Mouse (Mus musculus) midbrain, embryonic 11.5 days (tissue): ENCODE data around the gene Mlxipl. TPM values are rescaled to one million over a fixed set of nuclear protein-coding genes. Genes with fewer than 3 reads are reported as not detected.
"Not testable (repeated sequence)": the region's sequence is repeated elsewhere in the genome, so short reads cannot be mapped to it uniquely, and the experiment has no call there.

Experiments
- ATAC-seq: fragments of 200-750 bp; cut with Nextera tagmentation; 2 replicates; pipeline ENCODE4 v1.8.0; 2017; ENCODE audit warnings: moderate TSS enrichment, moderate library complexity; ENCODE audit not compliant: low FRiP score
- DNase-seq: peaks from one replicate; pipeline ENCODE4 v3.0.0; 2015; ENCODE audit warnings: low spot score; ENCODE audit errors: missing footprints
- H3K27ac ChIP-seq: fragments of 300-500 bp; sonication (generic); 2 replicates; pipeline ENCODE4 v1.5.1; 2014; ENCODE audit warnings: low read depth, low read length
- H3K27me3 ChIP-seq: fragments of 300-500 bp; sonication (generic); 2 replicates; pipeline ENCODE4 v1.6.1; 2014; ENCODE audit warnings: mild to moderate bottlenecking, low read length, moderate library complexity, mixed read lengths; ENCODE audit not compliant: control insufficient read depth, insufficient read depth
- H3K36me3 ChIP-seq: fragments of 300-500 bp; sonication (generic); 2 replicates; pipeline ENCODE4 v1.6.1; 2014; ENCODE audit warnings: mild to moderate bottlenecking, low read length, moderate library complexity, mixed read lengths; ENCODE audit not compliant: control insufficient read depth, insufficient read depth
- H3K4me1 ChIP-seq: fragments of 300-500 bp; sonication (generic); 2 replicates; pipeline ENCODE4 v1.6.1; 2014; ENCODE audit warnings: low read length; ENCODE audit not compliant: control insufficient read depth, insufficient read depth
- H3K4me2 ChIP-seq: fragments of 300-500 bp; sonication (generic); 2 replicates; pipeline ENCODE4 v1.6.1; 2014; ENCODE audit warnings: mild to moderate bottlenecking, moderate library complexity
- H3K4me3 ChIP-seq: fragments of 300-500 bp; sonication (generic); 2 replicates; pipeline ENCODE4 v1.5.1; 2014; ENCODE audit warnings: low read depth, low read length
- H3K9ac ChIP-seq: fragments of 300-500 bp; sonication (generic); 2 replicates; pipeline ENCODE4 v1.6.1; 2014; ENCODE audit warnings: low read length
- H3K9me3 ChIP-seq: fragments of 300-500 bp; sonication (generic); 2 replicates; pipeline ENCODE4 v1.6.1; 2016; ENCODE audit warnings: low read length; ENCODE audit not compliant: control insufficient read depth
- WGBS: fragments of 180-500 bp; shearing (Covaris S2); extraction: QIAGEN DNeasy Blood & Tissue Kit; methylation state at CpG from one replicate; pipeline ENCODE4 v1.1.7; 2014; 5-methylcytosine and 5-hydroxymethylcytosine counted together
- polyA plus RNA-seq: library from polyadenylated mRNA; unstranded; fragments of >200 nt; fragmentation: Nextera tagmentation; extraction: Ambion mirVana; gene quantifications from 2 replicates; pipeline ENCODE4 v1.2.1, GENCODE M21; 2014

The Mlxipl gene
- polyA plus RNA-seq = 1.2 and 2.1 TPM in 2 replicates

DNA sequence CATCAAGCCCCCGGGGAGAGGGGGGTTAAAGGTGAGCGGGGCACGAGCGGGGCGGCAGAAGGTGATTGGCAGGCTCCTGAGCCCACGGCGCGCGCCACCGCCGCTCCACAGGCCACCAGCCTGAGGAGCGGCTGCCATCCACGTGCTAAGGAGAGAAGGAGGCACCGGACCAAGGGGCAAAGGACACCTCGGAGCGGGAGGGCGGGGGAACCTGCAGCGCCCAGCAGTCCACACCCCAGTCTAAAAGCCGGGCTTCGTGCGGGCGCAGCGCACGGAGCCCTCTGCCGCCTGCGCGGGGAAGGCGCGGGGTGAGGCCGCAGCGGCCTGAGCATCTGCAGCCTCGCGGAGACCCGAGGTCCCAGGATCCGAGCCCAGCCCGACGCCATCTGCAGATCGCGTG lies at the start of gene Mlxipl:
Mlxipl (plus strand) TSS at position 238 of the 400 bp plus-strand sequence.
- no peaks in the 10 kb centered on the region for H3K9me3 ChIP-seq
- WGBS = 3% methylated on average over 37 of the region's 39 CpGs
- H3K4me2 ChIP-seq = peak within 1 kb of the TSS; percentile 26; the same call in 1 of the 2 replicates
- no peaks in the 10 kb centered on the region for H3K36me3 ChIP-seq
- no peak for ATAC-seq
- peak within 1 kb of the TSS; percentile 6; the same call in 1 of the 2 replicates for H3K4me3 ChIP-seq
- H3K4me1 ChIP-seq = peaks cover 4% of the 10 kb centered on the region; the same call in 1 of the 2 replicates
- H3K9ac ChIP-seq = peak within 1 kb of the TSS; percentile 7; the same call in 1 of the 2 replicates
- peak; percentile 83 for DNase-seq
- no peak within 1 kb of the TSS for H3K27ac ChIP-seq
- peaks cover 22% of the 10 kb centered on the region for H3K27me3 ChIP-seq

DNA sequence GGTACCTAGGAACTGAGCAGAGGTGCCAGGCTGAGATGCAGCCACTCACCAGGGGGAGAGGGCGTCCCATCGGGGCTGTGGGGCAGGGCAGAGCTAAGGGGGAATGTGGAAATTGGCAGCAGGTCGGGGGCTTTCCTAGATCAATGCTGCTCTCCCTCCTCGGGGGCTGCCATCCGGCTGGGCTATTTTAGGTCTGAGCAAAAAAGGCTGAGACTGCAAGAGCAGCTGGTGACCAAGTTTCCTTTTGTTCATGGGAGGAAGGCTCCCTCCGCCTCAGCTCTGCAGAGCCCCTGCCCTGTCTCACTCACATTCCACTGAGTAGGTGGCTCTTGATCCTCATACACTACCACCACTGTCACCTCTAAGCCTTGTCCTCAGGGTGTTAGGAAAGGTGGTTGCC lies 49.6 kb upstream of the Mlxipl start:
- peaks cover 2% of the 10 kb centered on the region; the same call in 1 of the 2 replicates for H3K36me3 ChIP-seq
- WGBS = 48% methylated on average over 6 of the region's 6 CpGs
- DNase-seq (no peak), ATAC-seq (no peak)
- no peaks in the 10 kb centered on the region for H3K9me3 ChIP-seq
- H3K9ac ChIP-seq = no peak overlapping the region
- H3K27me3 ChIP-seq = no peaks in the 10 kb centered on the region
- H3K4me1 ChIP-seq = no peaks in the 10 kb centered on the region
- H3K4me2 ChIP-seq = no peak overlapping the region
- no peak overlapping the region for H3K27ac ChIP-seq
- H3K4me3 ChIP-seq = no peak overlapping the region

DNA sequence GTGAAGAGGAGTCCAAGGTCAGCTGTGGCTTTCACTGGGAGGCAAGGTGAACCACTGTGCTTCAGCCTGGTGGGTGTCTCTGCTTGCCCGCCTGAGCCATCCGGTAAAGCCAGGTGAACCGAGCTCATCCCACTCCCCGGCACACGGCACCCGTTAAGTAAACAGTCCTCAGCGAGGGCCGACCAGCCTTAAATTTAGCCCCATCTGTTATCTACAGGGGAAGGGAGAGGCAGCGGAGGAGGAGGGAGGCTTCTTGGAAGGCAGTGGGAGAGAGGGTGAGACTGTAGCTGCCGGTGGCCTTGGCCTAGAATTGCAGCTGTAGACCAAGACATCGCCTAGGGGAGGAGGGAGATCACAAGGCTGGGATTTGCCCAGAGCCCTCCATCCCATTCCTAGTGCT lies 48.9 kb upstream of the Mlxipl start:
- Histone ChIP-seq H3K9me3 (no peaks in the 10 kb centered on the region), H3K4me2 (no peak overlapping the region), H3K9ac (no peak overlapping the region), H3K36me3 (peaks cover 2% of the 10 kb centered on the region; the same call in 1 of the 2 replicates), H3K4me1 (no peaks in the 10 kb centered on the region), H3K27ac (no peak overlapping the region), H3K4me3 (no peak overlapping the region), H3K27me3 (no peaks in the 10 kb centered on the region)
- ATAC-seq (no peak), DNase-seq (no peak)
- WGBS = 80% methylated on average over 11 of the region's 11 CpGs

DNA sequence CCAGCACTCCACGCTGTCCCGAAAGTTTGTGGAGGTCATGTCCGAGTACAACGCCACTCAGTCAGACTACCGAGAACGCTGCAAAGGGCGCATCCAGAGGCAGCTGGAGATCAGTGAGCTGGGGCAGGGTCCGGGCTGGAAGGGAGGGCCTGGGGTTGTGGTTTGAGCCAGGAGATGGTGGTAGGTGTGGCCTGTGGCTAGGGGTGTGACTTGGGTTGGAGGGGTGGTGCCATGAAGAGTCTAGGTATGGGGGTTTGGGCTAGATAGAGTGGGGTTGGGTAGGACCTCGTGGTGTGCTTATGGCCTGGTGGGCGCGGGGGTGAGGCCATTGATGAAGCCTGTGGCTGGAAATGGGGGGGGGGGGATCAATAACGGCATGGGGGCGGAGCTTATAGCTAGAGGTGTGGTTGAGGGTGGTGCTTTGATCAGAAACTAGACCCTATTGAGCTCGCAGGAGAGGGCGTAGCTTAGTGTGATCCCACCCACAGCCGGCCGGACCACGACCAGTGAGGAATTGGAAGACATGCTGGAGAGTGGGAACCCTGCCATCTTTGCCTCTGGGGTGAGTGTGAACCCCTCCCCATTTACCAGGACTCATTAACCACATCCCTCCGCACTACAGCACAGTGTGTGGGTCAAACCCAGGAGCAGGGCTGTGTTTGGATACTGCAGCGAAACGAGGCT lies 47.4 kb upstream of the Mlxipl start:
- ATAC-seq (0 out of 2 replicates have a peak, but pooled peaks have one; percentile 22), DNase-seq (peak; percentile 66)
- no peak overlapping the region for H3K4me2 ChIP-seq
- no peaks in the 10 kb centered on the region for H3K27me3 ChIP-seq
- peaks cover 2% of the 10 kb centered on the region; the same call in 1 of the 2 replicates for H3K36me3 ChIP-seq
- H3K9ac ChIP-seq = no peak overlapping the region
- no peak overlapping the region for H3K27ac ChIP-seq
- no peaks in the 10 kb centered on the region for H3K4me1 ChIP-seq
- H3K9me3 ChIP-seq = no peaks in the 10 kb centered on the region
- 24% methylated on average over 21 of the region's 21 CpGs for WGBS
- no peak overlapping the region for H3K4me3 ChIP-seq

DNA sequence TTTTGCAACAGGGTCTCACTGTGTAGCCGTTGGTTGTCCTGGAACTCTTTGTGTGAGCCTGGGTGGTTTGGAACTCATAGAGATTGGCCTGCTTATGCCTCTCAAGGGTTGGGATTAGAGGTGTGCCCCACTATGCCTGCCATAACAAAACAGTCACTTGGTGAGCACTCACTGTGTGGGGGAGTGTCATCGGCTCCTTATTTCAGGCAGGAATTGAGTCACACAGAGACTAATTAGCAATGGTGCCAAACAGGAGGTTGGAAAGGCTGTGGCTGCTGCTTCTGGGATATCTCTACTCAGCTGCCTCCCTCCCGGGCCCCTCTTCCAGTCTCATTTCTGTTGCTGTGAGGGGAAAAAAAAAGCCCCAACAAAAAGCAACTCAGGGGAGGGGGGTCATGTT lies 45.1 kb upstream of the Mlxipl start:
- Histone ChIP-seq H3K4me2 (no peak overlapping the region), H3K4me3 (no peak overlapping the region), H3K9me3 (no peaks in the 10 kb centered on the region), H3K36me3 (peaks cover 2% of the 10 kb centered on the region; the same call in 1 of the 2 replicates), H3K27ac (no peak overlapping the region), H3K4me1 (no peaks in the 10 kb centered on the region), H3K27me3 (no peaks in the 10 kb centered on the region), H3K9ac (no peak overlapping the region)
- DNase-seq = no peak
- no peak for ATAC-seq
- WGBS = 95% methylated on average over 3 of the region's 3 CpGs

DNA sequence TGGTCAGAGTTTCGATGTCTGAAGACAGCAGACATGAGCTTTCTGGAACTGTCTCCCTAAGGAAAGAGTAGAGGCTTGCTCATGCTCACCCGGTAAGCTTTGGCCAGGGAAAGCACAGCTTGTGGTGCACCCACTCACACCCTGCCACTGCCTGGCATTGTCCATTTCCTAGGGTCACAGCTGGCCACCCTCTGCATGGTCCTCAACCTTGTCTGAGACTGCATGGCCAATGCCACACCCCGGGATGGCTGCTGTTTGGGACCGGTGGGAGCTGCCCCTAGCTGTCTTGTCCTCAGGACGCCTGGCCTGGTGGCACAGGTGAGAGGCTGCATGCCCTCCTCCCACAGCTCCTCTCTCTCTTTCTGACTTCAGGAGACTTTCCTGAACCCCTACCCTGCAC lies 41.2 kb upstream of the Mlxipl start:
- H3K4me1 ChIP-seq = no peaks in the 10 kb centered on the region
- H3K9me3 ChIP-seq = no peaks in the 10 kb centered on the region
- H3K4me3 ChIP-seq = no peak overlapping the region
- H3K27me3 ChIP-seq = no peaks in the 10 kb centered on the region
- no peak overlapping the region for H3K4me2 ChIP-seq
- no peak overlapping the region for H3K27ac ChIP-seq
- DNase-seq (no peak), ATAC-seq (no peak)
- WGBS = 93% methylated on average over 5 of the region's 5 CpGs
- H3K36me3 ChIP-seq = peaks cover 2% of the 10 kb centered on the region; the same call in 1 of the 2 replicates
- no peak overlapping the region for H3K9ac ChIP-seq

DNA sequence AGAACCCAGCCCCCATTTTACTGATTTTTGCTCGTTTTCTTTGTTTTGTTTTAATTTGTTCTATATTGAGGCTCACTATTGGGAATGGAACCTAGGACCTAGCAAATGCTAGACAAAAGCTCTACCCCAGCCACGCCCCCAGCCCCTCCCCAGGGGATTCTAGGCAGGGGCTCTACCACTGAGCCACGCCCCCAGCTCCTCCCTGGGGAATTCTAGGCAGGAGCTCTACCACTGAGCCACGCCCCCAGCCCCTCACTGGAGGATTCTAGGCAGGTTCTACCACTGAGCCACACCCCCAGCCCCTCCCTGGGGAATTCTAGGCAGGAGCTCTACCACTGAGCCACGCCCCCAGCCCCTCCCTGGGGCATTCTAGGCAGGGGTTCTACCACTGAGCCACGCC lies 40.4 kb upstream of the Mlxipl start:
- H3K27me3 ChIP-seq, DNase-seq, H3K4me1 ChIP-seq, ATAC-seq, H3K9ac ChIP-seq, H3K4me3 ChIP-seq, H3K36me3 ChIP-seq, H3K4me2 ChIP-seq, H3K9me3 ChIP-seq, H3K27ac ChIP-seq: not testable (repeated sequence)
- WGBS = 81% methylated on average over 6 of the region's 6 CpGs

DNA sequence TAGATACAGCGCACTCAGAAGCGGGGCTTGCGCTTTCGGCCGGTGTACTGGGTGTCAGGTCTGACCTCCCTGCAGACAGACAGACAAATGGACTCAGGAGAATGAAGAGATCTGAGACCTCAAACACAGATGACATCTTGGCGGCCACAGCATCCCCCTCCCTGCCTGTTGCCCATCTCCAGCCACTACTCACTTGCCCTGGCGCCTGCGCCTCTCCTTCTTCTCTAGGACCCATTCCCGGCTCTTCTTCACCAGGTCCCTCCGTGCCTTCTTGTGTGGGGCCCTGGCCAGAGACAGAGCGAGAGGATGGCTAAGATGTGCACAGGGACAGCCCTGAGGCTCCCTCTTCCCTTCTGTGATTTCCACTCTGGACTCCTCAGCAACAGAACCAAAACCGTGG lies 36.3 kb upstream of the Mlxipl start:
- no peak for ATAC-seq
- Histone ChIP-seq H3K4me2 (no peak overlapping the region), H3K9ac (no peak overlapping the region), H3K9me3 (no peaks in the 10 kb centered on the region), H3K4me3 (no peak overlapping the region), H3K4me1 (no peaks in the 10 kb centered on the region), H3K36me3 (peaks cover 11% of the 10 kb centered on the region), H3K27ac (no peak overlapping the region), H3K27me3 (no peaks in the 10 kb centered on the region)
- 89% methylated on average over 12 of the region's 12 CpGs for WGBS
- DNase-seq = peak; percentile 70

DNA sequence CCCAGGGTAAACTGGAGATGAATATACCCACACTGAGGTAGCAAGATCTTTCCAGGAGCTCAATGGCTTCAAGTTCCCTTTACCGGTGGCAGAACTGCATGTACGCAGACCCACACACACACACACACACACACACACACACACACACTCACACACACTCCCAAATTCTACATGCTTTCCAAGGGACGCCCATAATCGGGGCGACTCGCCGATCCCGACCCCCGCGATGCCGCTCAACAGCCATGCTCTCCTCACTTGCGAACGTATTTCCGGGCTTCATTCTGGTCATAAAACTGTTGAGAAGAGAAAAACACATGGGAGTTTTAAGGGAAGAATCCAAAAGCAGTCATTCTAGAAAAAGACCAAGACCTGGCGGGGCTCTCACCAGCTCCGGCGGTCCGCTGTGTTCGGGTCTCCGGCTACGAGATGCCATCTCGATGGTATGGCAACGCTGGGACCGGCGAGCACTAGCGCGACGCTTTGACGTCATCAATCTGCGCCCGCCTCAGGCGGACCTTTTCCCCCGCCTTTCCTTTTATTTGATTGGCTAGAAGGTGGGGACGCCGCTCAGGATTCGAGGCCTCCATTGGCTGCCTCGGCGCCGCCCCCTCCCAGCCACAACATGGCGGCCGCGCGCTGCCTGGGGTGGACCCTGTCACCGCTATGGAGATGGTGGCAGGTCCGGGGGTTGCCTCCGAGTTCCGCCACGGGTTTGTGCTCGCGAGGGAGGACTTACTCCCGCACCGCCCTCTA lies 25.9 kb upstream of the Mlxipl start, which contains the start of gene Dnajc30:
Dnajc30 (plus strand) TSS at position 574 of the 753 bp plus-strand sequence.
- under 1% methylated on average over 52 of the region's 52 CpGs for WGBS
- Histone ChIP-seq H3K4me1 (peaks cover 8% of the 10 kb centered on the region; the same call in 1 of the 2 replicates), H3K9ac (peak within 1 kb of the TSS; percentile 86), H3K36me3 (peaks cover 4% of the 10 kb centered on the region; the same call in 1 of the 2 replicates), H3K4me3 (peak within 1 kb of the TSS; percentile 93), H3K27me3 (no peaks in the 10 kb centered on the region), H3K4me2 (peak within 1 kb of the TSS; percentile 97), H3K27ac (peak within 1 kb of the TSS; percentile 35; the same call in 1 of the 2 replicates), H3K9me3 (no peaks in the 10 kb centered on the region)
- peak; percentile 100 for DNase-seq
- ATAC-seq = peak; percentile 96
